ENCODE assay signal across 16 mouse cellular contexts in the genomic region with DNA sequence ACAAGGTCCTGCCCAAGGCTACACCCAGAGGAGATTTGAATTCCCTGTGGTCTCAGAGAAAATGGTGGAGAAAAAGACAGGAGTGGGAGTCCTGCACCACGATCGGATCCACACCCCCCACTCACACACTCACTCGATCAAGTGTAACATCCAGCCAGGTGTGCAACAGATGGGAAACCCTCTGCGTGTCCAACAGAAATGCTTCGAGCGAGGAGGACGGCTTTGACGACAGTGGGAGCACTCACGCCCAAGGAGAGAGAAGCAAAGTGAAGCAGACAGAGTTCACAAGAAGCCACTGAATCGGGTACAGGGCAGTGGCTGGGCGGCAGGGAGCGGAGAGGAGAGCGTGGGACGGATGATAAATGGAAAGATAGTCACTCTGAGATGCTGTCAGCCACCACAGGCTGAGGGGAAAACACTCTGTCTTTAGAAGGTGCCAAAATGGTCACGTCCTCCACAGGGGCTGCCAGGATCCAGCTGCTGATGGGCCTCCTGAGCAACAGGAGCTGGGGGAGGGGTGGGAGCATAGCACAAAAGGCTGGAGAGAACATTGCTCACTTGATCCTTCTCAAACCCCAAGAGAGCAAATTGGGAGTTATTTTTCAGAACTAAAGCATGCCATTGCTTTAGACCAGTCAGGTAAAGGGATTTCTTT. TPM values are rescaled to one million over a fixed set of nuclear protein-coding genes. Genes with fewer than 3 reads are reported as not detected.
"Had no signal": no experiment of that assay in that cellular context is flagged by ENCODE, and none has a peak within 500 bp of the region (broad histone marks: within the 10 kb centered on the region; RNA-seq: fewer than 3 reads in every experiment).

No protein-coding gene starts in this region.

- H3K27me3 ChIP-seq: intestine, embryonic 15.5 days; liver, embryonic 15.5 days had no signal

- H3K4me1 ChIP-seq: liver, embryonic 15.5 days had no signal

- H3K27ac ChIP-seq: intestine, embryonic 15.5 days; kidney, postnatal 0 days; layer of hippocampus, adult 2 months; limb, embryonic 10.5 days; liver, embryonic 15.5 days; midbrain, embryonic 12.5 days; neural tube, embryonic 12.5 days had no signal

- H3K36me3 ChIP-seq: intestine, embryonic 15.5 days; limb, embryonic 10.5 days; liver, embryonic 15.5 days; midbrain, embryonic 12.5 days; neural tube, embryonic 12.5 days had no signal

- ATAC-seq: intestine, embryonic 15.5 days; lung, postnatal 0 days had no signal

- H3K4me3 ChIP-seq: intestine, embryonic 15.5 days; layer of hippocampus, adult 2 months; limb, embryonic 10.5 days; liver, embryonic 15.5 days; midbrain, embryonic 12.5 days; myocyte; neural tube, embryonic 12.5 days had no signal

- H3K4me2 ChIP-seq: intestine, embryonic 15.5 days; liver, embryonic 11.5 days; liver, embryonic 15.5 days; midbrain, embryonic 12.5 days; neural tube, embryonic 12.5 days had no signal

- DNase-seq: lung, adult 2 months; lung, postnatal 36 days; right cerebral cortex, adult 18-20 months; right cerebral cortex, postnatal 25 days; thymus, postnatal 36 days had no signal

- H3K9me3 ChIP-seq: intestine, embryonic 15.5 days; limb, embryonic 10.5 days; liver, embryonic 15.5 days; midbrain, embryonic 12.5 days; neural tube, embryonic 12.5 days had no signal

- H3K9ac ChIP-seq: intestine, embryonic 15.5 days; liver, embryonic 15.5 days; midbrain, embryonic 12.5 days; neural tube, embryonic 12.5 days had no signal

RNA-seq across cellular contexts. Expression of a gene that starts 58.1 kb away (rescaled TPM):
- total RNA-seq: megakaryocyte progenitor cell, adult 5-6 weeks had no signal
- polyA plus RNA-seq: myocyte had no signal
